ENCODE assay signal across 24 mouse cellular contexts in genomic region chr2:174211681-174212080, GRCm38 (mm10).
DNase-seq lines count a peak whose midpoint lies in the region; ATAC-seq and TF ChIP-seq lines count a peak whose summit lies in the region.
"Had no signal": no experiment of that assay in that cellular context is flagged by ENCODE, and none has a peak within 500 bp of the region (broad histone marks: within the 10 kb centered on the region; RNA-seq: fewer than 3 reads in every experiment).

No protein-coding gene starts in this region.

- H3K4me2 ChIP-seq in embryonic facial prominence, embryonic 14.5 days (ENCODE audit: low read depth, low read length), result no peak overlapping the region
- no peak overlapping the region for H3K4me2 ChIP-seq in forebrain, embryonic 16.5 days (ENCODE audit: low read length)
- H3K4me2 ChIP-seq: embryonic facial prominence, embryonic 15.5 days; heart, embryonic 13.5 days; hindbrain, embryonic 15.5 days had no signal

- no peak overlapping the region for H3K4me3 ChIP-seq in embryonic facial prominence, embryonic 14.5 days (ENCODE audit: low read depth, low read length)
- H3K4me3 ChIP-seq in embryonic facial prominence, embryonic 10.5 days, result no peak overlapping the region
- no peak overlapping the region for H3K4me3 ChIP-seq in lung, adult 2 months (replicated peaks; ENCODE audit: extremely low read depth, low read depth, low read length)
- H3K4me3 ChIP-seq in forebrain, embryonic 16.5 days (replicated peaks; ENCODE audit: low read length), result no peak overlapping the region
- H3K4me3 ChIP-seq: embryonic facial prominence, embryonic 15.5 days; heart, adult 2 months; heart, embryonic 10.5 days; heart, embryonic 13.5 days; hindbrain, embryonic 15.5 days had no signal

- peak; percentile 55 for DNase-seq in embryonic facial prominence, embryonic 14.5 days (ENCODE audit: low spot score)
- DNase-seq in embryonic facial prominence, embryonic 10.5 days (ENCODE audit: low spot score), result no peak
- peak; percentile 15 for DNase-seq in lung, adult 2 months
- peak; percentile 1 for DNase-seq in lung, postnatal 14 days
- DNase-seq in frontal cortex, postnatal 10 days (ENCODE audit: low spot score in 2 of 2), result no peak
- DNase-seq: adrenal gland, adult 8-10 months; adrenal gland, postnatal 25 days; cerebellum, adult 11-12 months; cerebellum, adult 8-10 months; cerebellum, postnatal 10 days; cerebellum, postnatal 36 days; embryo, embryonic 11 days; gastrocnemius, postnatal 10 days; gastrocnemius, postnatal 36 days; heart, adult 2 months; heart, postnatal 14 days; heart, postnatal 4 days had no signal

- H3K36me3 ChIP-seq in embryonic facial prominence, embryonic 14.5 days (ENCODE audit: control insufficient read depth, insufficient read depth, low read length), result no peaks in the 10 kb centered on the region
- no peaks in the 10 kb centered on the region for H3K36me3 ChIP-seq in embryonic facial prominence, embryonic 10.5 days (replicated peaks)
- H3K36me3 ChIP-seq in forebrain, embryonic 16.5 days (ENCODE audit: control insufficient read depth, insufficient read depth), result no peaks in the 10 kb centered on the region
- H3K36me3 ChIP-seq: embryonic facial prominence, embryonic 15.5 days; heart, embryonic 10.5 days; heart, embryonic 13.5 days; hindbrain, embryonic 15.5 days had no signal

- H3K27ac ChIP-seq in embryonic facial prominence, embryonic 14.5 days (replicated peaks; ENCODE audit: low read depth, low read length), result no peak overlapping the region
- no peak overlapping the region for H3K27ac ChIP-seq in embryonic facial prominence, embryonic 10.5 days (replicated peaks)
- H3K27ac ChIP-seq in forebrain, embryonic 16.5 days (ENCODE audit: low read length), result no peak overlapping the region
- H3K27ac ChIP-seq: embryonic facial prominence, embryonic 15.5 days; heart, adult 2 months; heart, embryonic 10.5 days; heart, embryonic 13.5 days; hindbrain, embryonic 15.5 days had no signal

- H3K27me3 ChIP-seq in embryonic facial prominence, embryonic 14.5 days (replicated peaks; ENCODE audit: control insufficient read depth, insufficient read depth, low read length), result no peaks in the 10 kb centered on the region
- H3K27me3 ChIP-seq in embryonic facial prominence, embryonic 10.5 days (replicated peaks; ENCODE audit: low read depth, poor library complexity, severe bottlenecking), result no peaks in the 10 kb centered on the region
- no peaks in the 10 kb centered on the region for H3K27me3 ChIP-seq in forebrain, embryonic 16.5 days (replicated peaks; ENCODE audit: control insufficient read depth, insufficient read depth, low read length)
- H3K27me3 ChIP-seq: embryonic facial prominence, embryonic 15.5 days; heart, embryonic 13.5 days; hindbrain, embryonic 15.5 days had no signal

- ATAC-seq in embryonic facial prominence, embryonic 14.5 days (ENCODE audit: low read depth), result no peak
- no peak for ATAC-seq in forebrain, embryonic 16.5 days
- ATAC-seq: activated CD4-positive, CD25-positive, alpha-beta regulatory T cell, adult 4 months; forebrain, embryonic 14.5 days had no signal

- TF ChIP-seq POLR2A in lung, adult 2 months (IDR thresholded peaks at IDR 0.05; ENCODE audit: borderline replicate concordance, extremely low read depth, low read depth, low read length), result no peak

- no peaks in the 10 kb centered on the region for H3K9me3 ChIP-seq in embryonic facial prominence, embryonic 14.5 days (ENCODE audit: control insufficient read depth, low read length)
- no peaks in the 10 kb centered on the region for H3K9me3 ChIP-seq in embryonic facial prominence, embryonic 10.5 days
- no peaks in the 10 kb centered on the region for H3K9me3 ChIP-seq in forebrain, embryonic 16.5 days (ENCODE audit: control insufficient read depth, low read length)
- H3K9me3 ChIP-seq: embryonic facial prominence, embryonic 15.5 days; heart, embryonic 10.5 days; heart, embryonic 13.5 days; hindbrain, embryonic 15.5 days had no signal

- no peak for TF ChIP-seq CTCF in lung, adult 2 months (IDR thresholded peaks at IDR 0.05; ENCODE audit: insufficient read depth, low read length)

- 76% methylated on average over 4 of the region's 4 CpGs for WGBS in embryonic facial prominence, embryonic 14.5 days
- 90% methylated on average over 4 of the region's 4 CpGs for WGBS in embryonic facial prominence, embryonic 10.5 days
- 73% methylated on average over 4 of the region's 4 CpGs for WGBS in lung, adult 2 months
- WGBS in forebrain, embryonic 16.5 days, result 91% methylated on average over 4 of the region's 4 CpGs

- no peaks in the 10 kb centered on the region for H3K4me1 ChIP-seq in embryonic facial prominence, embryonic 14.5 days (ENCODE audit: control insufficient read depth, insufficient read depth, low read length)
- H3K4me1 ChIP-seq in embryonic facial prominence, embryonic 10.5 days, result peaks cover 6% of the 10 kb centered on the region; the same call in 1 of the 2 replicates
- H3K4me1 ChIP-seq in lung, adult 2 months (ENCODE audit: control insufficient read depth, insufficient read depth, low read length), result no peaks in the 10 kb centered on the region
- no peaks in the 10 kb centered on the region for H3K4me1 ChIP-seq in forebrain, embryonic 16.5 days (replicated peaks; ENCODE audit: control insufficient read depth, insufficient read depth, low read length)
- H3K4me1 ChIP-seq: embryonic facial prominence, embryonic 15.5 days; heart, embryonic 10.5 days; heart, embryonic 13.5 days; hindbrain, embryonic 15.5 days had no signal

- no peak overlapping the region for H3K9ac ChIP-seq in embryonic facial prominence, embryonic 14.5 days (ENCODE audit: low read depth, low read length)
- H3K9ac ChIP-seq in forebrain, embryonic 16.5 days (replicated peaks; ENCODE audit: low read depth, low read length), result no peak overlapping the region
- H3K9ac ChIP-seq: embryonic facial prominence, embryonic 15.5 days; heart, embryonic 13.5 days; hindbrain, embryonic 15.5 days had no signal

Comparison
In these comparisons a context has a peak if more than half of its experiments do, and no peak if none do; other contexts are left out.
1. DNase-seq: peak in embryonic facial prominence, embryonic 14.5 days (single experiment), lung, adult 2 months (single experiment) and lung, postnatal 14 days (single experiment); none in embryonic facial prominence, embryonic 10.5 days (single experiment) and frontal cortex, postnatal 10 days (0 of 2).